Mouse (Mus musculus) limb, embryonic 13.5 days (tissue): ENCODE measurements around the gene Inpp4a. TPM values are rescaled to one million over a fixed set of nuclear protein-coding genes. Genes with fewer than 3 reads are reported as not detected.

Source experiments
- ATAC-seq: fragments of 200-750 bp; cut with Nextera tagmentation; 2 replicates; pipeline ENCODE4 v1.8.0; 2017; ENCODE audit warnings: low read depth, moderate number of reproducible peaks, moderate TSS enrichment; ENCODE audit not compliant: low FRiP score
- H3K27ac ChIP-seq: fragments of 300-500 bp; sonication (generic); 2 replicates; pipeline ENCODE4 v1.5.1; 2015; ENCODE audit warnings: inconsistent platforms, mild to moderate bottlenecking, moderate library complexity
- H3K27me3 ChIP-seq: fragments of 300-500 bp; sonication (generic); 2 replicates; pipeline ENCODE4 v1.6.1; 2015; ENCODE audit warnings: mild to moderate bottlenecking, inconsistent platforms
- H3K36me3 ChIP-seq: fragments of 300-500 bp; sonication (generic); 2 replicates; pipeline ENCODE4 v1.6.1; 2015; ENCODE audit warnings: inconsistent platforms, mild to moderate bottlenecking, moderate library complexity
- H3K4me1 ChIP-seq: fragments of 300-500 bp; sonication (generic); 2 replicates; pipeline ENCODE4 v1.6.1; 2015; ENCODE audit warnings: inconsistent platforms
- H3K4me2 ChIP-seq: fragments of 300-500 bp; sonication (generic); replicated peaks from 2 replicates; pipeline ENCODE4 v1.6.1; 2015; ENCODE audit warnings: inconsistent platforms, mild to moderate bottlenecking, moderate library complexity
- H3K4me3 ChIP-seq: fragments of 300-500 bp; sonication (generic); 2 replicates; pipeline ENCODE4 v1.5.1; 2015; ENCODE audit warnings: moderate library complexity, mild to moderate bottlenecking, inconsistent platforms
- H3K9ac ChIP-seq: fragments of 300-500 bp; sonication (generic); 2 replicates; pipeline ENCODE4 v1.6.1; 2015; ENCODE audit warnings: mild to moderate bottlenecking, inconsistent platforms
- H3K9me3 ChIP-seq: fragments of 300-500 bp; sonication (generic); 2 replicates; pipeline ENCODE4 v1.6.1; 2016; ENCODE audit warnings: inconsistent platforms
- WGBS: fragments of 180-500 bp; shearing (Covaris S2); methylation state at CpG from one replicate; pipeline ENCODE4 v1.1.7; 2015; 5-methylcytosine and 5-hydroxymethylcytosine counted together
- polyA plus RNA-seq: library from polyadenylated mRNA; unstranded; fragments of >200 nt; fragmentation: Nextera tagmentation; extraction: Ambion mirVana; gene quantifications from 2 replicates; pipeline ENCODE4 v1.2.1, GENCODE M21; 2015

The Inpp4a gene
- polyA plus RNA-seq, 1 experiment from 2014 or later = 20.9 TPM

DNA sequence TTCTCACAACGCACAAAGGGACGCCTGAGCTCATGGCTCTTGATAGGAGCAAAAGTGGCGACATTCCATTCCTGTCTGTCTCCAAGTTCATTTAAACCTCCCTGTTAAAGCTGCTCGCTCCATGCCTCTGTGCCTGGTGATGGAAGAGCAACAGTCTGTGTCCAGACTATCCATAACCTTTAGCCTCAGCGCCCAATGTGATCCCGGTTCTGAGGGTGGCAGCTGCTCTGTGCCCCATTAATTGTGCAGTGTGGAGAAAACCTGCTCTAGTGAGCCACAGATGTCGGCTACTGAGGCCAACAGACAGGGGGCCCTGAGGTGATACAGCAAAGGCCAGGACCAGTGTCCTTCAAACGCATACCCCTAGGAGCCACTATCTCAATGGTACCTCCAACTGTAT, 100.1 kb downstream of the Inpp4a start:
- Histone ChIP-seq H3K9me3 (no peaks in the 10 kb centered on the region), H3K9ac (no peak overlapping the region), H3K4me2 (no peak overlapping the region), H3K27ac (no peak overlapping the region), H3K4me3 (no peak overlapping the region), H3K27me3 (no peaks in the 10 kb centered on the region), H3K36me3 (peaks cover 28% of the 10 kb centered on the region), H3K4me1 (peaks cover 5% of the 10 kb centered on the region; the same call in 1 of the 2 replicates)
- 64% methylated on average over 8 of the region's 8 CpGs for WGBS
- no peak for ATAC-seq

DNA sequence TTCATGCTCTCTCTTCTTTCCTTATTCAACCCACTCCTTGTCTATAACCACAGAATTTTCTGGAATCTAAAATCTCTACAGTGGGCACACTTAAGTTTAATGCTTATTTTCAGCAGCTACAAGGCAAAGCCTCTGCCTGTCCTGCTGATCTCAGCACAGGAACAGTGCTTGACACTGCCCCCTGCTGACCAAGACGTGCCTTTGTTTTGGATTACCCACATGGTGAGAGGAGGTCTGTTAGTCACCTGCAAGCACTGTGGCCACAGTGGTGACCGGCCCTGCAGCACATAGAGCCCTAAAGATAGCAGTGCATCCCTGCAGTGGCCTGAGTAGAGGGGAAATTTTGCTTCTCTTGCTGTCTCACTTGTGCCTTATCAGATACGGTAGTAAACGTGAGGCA, 102.0 kb downstream of the Inpp4a start:
- 60% methylated on average over 4 of the region's 4 CpGs for WGBS
- H3K27me3 ChIP-seq = peaks cover 4% of the 10 kb centered on the region; the same call in 1 of the 2 replicates

DNA sequence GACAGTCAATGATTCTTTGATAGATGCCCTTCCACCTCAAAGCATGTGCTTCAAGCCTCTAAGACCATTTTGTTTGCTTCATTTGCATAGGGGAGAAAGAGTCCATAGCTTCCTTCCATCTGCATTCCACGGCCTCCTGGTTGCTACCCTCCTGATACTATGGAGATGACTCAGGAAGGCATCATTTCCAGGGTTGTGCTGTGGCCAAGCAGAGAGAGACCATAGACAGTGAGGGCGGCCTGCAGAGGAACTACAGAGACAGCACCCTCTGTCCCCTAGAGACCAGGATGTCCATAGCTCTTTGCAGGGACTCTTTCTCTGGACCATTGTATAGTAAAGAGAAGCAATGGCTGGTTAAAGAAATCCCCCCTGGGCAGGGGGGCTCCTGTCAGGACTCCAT, 105.5 kb downstream of the Inpp4a start:
- Histone ChIP-seq H3K4me2 (no peak overlapping the region), H3K27ac (no peak overlapping the region), H3K4me3 (no peak overlapping the region), H3K4me1 (peaks cover 3% of the 10 kb centered on the region; the same call in 1 of the 2 replicates), H3K36me3 (peaks cover 8% of the 10 kb centered on the region; the same call in 1 of the 2 replicates), H3K27me3 (peaks cover 4% of the 10 kb centered on the region; the same call in 1 of the 2 replicates), H3K9ac (no peak overlapping the region), H3K9me3 (no peaks in the 10 kb centered on the region)
- no peak for ATAC-seq
- 95% methylated on average over 2 of the region's 2 CpGs for WGBS

More for the DNA sequence above, 102.0 kb downstream of the Inpp4a start:
- H3K36me3 ChIP-seq = peaks cover 11% of the 10 kb centered on the region; the same call in 1 of the 2 replicates
- no peak for ATAC-seq
- no peaks in the 10 kb centered on the region for H3K9me3 ChIP-seq
- H3K4me2 ChIP-seq = no peak overlapping the region
- no peak overlapping the region for H3K9ac ChIP-seq
- H3K4me1 ChIP-seq = peaks cover 5% of the 10 kb centered on the region; the same call in 1 of the 2 replicates
- H3K4me3 ChIP-seq = no peak overlapping the region
- H3K27ac ChIP-seq = no peak overlapping the region

DNA sequence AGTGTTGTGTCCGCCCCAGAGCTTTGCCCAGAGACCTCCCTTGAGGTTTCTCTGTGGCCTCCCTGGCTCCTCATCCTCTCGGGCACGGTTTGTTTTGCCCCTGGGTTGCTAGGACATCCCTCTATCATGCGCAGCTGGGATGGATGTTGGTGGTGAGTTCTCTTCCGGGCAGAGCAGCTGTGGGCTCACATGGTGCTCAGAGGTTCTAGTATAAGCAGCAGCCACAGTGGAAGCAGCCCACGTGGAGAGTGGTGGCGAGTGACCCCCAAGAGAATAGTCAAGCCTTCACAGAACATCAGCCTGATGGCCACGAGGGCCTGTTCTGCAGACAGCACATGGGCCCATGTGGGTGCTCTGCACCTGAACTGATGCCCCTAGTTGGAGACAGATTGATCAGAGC, 107.6 kb downstream of the Inpp4a start:
- WGBS = 80% methylated on average over 8 of the region's 8 CpGs
- Histone ChIP-seq H3K4me1 (peaks cover 3% of the 10 kb centered on the region; the same call in 1 of the 2 replicates), H3K9ac (no peak overlapping the region), H3K36me3 (peaks cover 8% of the 10 kb centered on the region; the same call in 1 of the 2 replicates), H3K27me3 (peaks cover 4% of the 10 kb centered on the region; the same call in 1 of the 2 replicates), H3K4me2 (no peak overlapping the region), H3K9me3 (no peaks in the 10 kb centered on the region), H3K27ac (no peak overlapping the region), H3K4me3 (no peak overlapping the region)
- no peak for ATAC-seq

DNA sequence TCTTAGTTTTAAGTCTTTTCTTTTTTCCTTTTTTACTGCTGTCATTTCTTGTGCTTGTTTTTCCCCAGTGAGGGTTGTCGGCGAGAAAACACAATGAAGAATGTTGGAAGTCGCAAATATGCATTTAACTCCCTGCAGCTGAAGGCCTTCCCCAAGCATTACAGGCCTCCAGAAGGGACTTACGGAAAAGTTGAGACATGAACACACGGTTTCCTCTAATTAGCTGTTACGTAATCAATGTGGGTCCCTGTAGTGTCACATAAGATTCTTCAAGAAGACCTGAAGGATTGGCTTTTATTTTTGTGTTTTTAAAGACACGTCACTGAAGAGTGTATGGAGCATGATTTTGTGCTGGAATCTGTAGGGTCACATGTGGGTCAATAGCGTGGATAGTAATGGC, 108.4 kb downstream of the Inpp4a start:
- 69% methylated on average over 8 of the region's 8 CpGs for WGBS
- Histone ChIP-seq H3K9me3 (no peaks in the 10 kb centered on the region), H3K4me2 (no peak overlapping the region), H3K27ac (no peak overlapping the region), H3K4me1 (peaks cover 3% of the 10 kb centered on the region; the same call in 1 of the 2 replicates), H3K9ac (no peak overlapping the region), H3K4me3 (no peak overlapping the region), H3K36me3 (no peaks in the 10 kb centered on the region), H3K27me3 (peaks cover 4% of the 10 kb centered on the region; the same call in 1 of the 2 replicates)
- no peak for ATAC-seq

DNA sequence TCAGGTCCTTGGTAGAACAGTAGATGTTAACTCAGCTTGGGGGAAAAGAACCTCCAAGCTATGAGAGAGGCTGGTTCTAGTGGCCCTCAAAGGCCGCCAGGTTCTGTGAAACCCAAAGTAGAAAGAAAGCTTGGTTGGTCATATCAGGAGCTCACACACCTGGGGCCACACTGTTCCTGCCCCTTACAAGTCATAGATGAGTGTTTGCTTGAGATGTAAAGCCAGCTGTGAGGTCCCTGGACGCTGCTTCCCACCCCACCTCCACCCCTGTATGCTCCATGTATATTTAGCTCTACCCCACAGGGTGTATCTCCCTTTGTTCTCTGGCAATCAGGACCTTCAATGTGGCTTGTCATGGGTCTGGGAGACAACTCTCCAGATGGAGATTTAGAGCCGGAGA, 109.0 kb downstream of the Inpp4a start:
- Histone ChIP-seq H3K9ac (no peak overlapping the region), H3K27me3 (peaks cover 4% of the 10 kb centered on the region; the same call in 1 of the 2 replicates), H3K4me1 (peaks cover 3% of the 10 kb centered on the region; the same call in 1 of the 2 replicates), H3K9me3 (no peaks in the 10 kb centered on the region), H3K36me3 (no peaks in the 10 kb centered on the region), H3K4me3 (no peak overlapping the region), H3K4me2 (no peak overlapping the region), H3K27ac (no peak overlapping the region)
- WGBS = 70% methylated on average over 3 of the region's 3 CpGs
- no peak for ATAC-seq

DNA sequence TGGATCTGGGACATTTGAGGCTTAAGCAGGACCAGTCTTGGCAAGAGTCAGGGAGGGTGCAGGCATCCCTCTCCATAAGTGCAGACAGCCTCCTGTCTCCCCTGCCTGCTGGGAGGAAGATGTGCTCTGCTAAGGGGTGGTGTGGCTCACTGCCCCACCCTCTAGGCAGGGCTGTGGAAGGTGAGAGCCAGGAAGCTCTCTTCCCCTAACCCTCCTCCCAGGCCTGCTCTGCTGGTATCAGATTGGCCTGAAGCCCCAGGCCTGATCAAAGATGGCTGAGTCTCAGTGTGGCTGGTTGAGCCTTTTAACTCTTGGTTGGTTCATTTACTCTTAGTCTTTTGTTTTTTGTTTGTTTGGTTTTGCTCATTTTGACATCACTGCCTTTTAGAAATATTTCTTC, 110.0 kb downstream of the Inpp4a start:
- peaks cover 3% of the 10 kb centered on the region; the same call in 1 of the 2 replicates for H3K4me1 ChIP-seq
- ATAC-seq = no peak
- H3K9ac ChIP-seq = no peak overlapping the region
- H3K4me2 ChIP-seq = no peak overlapping the region
- no peaks in the 10 kb centered on the region for H3K36me3 ChIP-seq
- H3K4me3 ChIP-seq = no peak overlapping the region
- no peaks in the 10 kb centered on the region for H3K9me3 ChIP-seq
- H3K27ac ChIP-seq = no peak overlapping the region
- H3K27me3 ChIP-seq = peaks cover 4% of the 10 kb centered on the region; the same call in 1 of the 2 replicates

DNA sequence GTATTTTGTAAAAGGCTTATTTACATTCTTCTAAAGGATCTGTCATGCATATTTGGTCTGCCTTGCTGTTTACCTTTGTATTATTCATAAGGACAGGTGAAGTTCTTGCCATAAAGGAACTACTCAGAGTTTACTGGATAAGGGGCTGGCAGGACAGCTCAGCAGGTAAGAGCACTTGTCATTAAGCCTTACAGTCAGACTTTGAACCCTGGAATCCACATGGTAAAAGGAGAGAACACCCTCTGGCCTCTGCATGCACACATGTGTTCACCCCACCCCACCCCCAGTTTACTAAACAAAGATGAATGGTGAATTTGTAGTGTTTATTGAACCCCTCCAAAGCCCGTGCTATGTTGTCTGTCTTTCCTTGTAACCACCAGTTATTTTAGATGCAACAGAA, 115.7 kb downstream of the Inpp4a start:
- no peak for ATAC-seq
- Histone ChIP-seq H3K9me3 (no peaks in the 10 kb centered on the region), H3K36me3 (peaks cover 36% of the 10 kb centered on the region), H3K9ac (no peak overlapping the region), H3K4me3 (no peak overlapping the region), H3K27me3 (no peaks in the 10 kb centered on the region), H3K27ac (no peak overlapping the region), H3K4me2 (no peak overlapping the region), H3K4me1 (no peaks in the 10 kb centered on the region)
- WGBS = 84% methylated on average over 1 of the region's 1 CpGs

DNA sequence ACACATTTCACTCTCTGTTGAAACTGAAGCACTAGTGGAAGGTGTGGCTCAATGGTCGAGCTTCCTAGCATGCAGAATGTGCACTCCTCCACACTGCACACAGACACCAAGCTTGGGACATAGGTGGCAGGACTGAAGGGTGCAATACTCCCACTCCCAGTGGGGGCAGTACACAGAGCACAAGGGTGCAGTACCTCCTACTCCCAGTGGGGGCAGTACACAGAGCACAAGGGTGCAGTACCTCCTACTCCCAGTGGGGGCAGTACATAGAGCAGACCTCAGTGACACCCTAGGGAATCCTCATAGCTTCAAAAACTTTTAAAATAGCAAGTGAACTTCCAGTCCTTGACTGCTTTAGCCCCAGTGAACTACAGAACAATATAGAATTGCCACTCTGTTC, 119.8 kb downstream of the Inpp4a start:
- H3K27ac ChIP-seq = no peak overlapping the region
- H3K9ac ChIP-seq = no peak overlapping the region
- peaks cover 5% of the 10 kb centered on the region; the same call in 1 of the 2 replicates for H3K9me3 ChIP-seq
- H3K36me3 ChIP-seq = peaks cover 64% of the 10 kb centered on the region
- no peak overlapping the region for H3K4me3 ChIP-seq
- ATAC-seq = no peak
- H3K4me1 ChIP-seq = no peaks in the 10 kb centered on the region
- H3K27me3 ChIP-seq = no peaks in the 10 kb centered on the region
- no peak overlapping the region for H3K4me2 ChIP-seq
- 90% methylated on average over 1 of the region's 1 CpGs for WGBS

DNA sequence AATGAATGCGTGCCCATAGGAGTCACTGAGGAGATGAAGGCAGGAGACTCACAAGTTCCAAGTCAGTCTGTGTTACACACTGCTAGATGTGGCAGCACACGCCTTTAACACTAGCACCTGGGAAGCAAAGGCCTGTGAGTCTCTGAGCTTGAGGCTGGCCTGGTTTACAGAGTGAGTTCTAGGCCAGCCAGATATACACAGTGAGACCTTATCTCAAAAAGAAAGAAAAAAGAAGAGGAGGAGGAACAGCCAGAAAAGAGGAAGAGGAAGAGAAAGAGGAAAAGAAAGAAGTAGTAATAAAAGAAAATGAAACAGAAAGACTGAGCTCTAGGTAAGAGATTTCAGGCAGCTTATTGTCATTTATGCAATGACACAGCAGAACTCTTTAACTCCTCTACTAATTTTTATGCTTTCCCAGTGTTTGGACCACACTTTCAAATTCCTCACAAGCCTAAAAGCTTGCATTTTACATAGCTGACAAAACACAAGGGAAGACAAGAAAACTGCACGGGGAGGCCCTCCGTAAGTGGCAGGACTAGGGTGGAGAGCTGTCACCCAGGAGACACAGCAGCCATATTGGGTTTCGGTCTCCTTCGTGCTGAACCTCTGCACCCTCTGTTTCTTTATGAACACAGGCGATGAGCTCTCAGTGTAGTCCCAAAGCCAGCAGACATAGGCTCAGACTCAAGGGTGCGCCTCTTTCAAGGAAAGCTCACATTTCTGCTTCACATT, 127.6 kb downstream of the Inpp4a start:
- H3K27me3 ChIP-seq = no peaks in the 10 kb centered on the region
- peaks cover 57% of the 10 kb centered on the region for H3K36me3 ChIP-seq
- H3K9ac ChIP-seq = no peak overlapping the region
- no peak overlapping the region for H3K4me3 ChIP-seq
- H3K4me1 ChIP-seq = peaks cover 23% of the 10 kb centered on the region
- H3K4me2 ChIP-seq = no peak overlapping the region
- ATAC-seq = no peak
- WGBS = 95% methylated on average over 8 of the region's 8 CpGs
- H3K27ac ChIP-seq = no peak overlapping the region
- H3K9me3 ChIP-seq = peaks cover 5% of the 10 kb centered on the region; the same call in 1 of the 2 replicates

DNA sequence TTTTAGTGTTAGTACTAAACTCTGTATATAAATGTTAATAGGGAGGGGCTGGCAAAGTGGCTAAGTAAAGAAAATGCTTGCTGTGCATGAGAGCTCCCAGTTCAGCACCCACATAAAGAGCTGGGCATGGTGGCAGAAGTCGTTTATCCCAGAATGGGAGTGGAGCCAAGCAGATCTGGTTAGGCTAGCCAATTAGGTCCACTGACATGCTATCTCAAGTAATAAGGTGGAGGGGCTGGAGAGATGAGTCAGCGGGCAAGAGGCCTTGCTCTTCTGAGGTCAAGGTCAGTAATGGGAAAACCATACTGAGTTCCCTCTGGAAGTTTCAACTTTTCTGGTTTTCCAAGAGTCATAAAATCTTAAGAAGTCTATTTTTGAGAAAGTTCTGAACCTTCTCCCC, 129.2 kb downstream of the Inpp4a start:
- Histone ChIP-seq H3K4me1 (peaks cover 23% of the 10 kb centered on the region), H3K9ac (peak overlapping the region; percentile 90), H3K27ac (no peak overlapping the region), H3K4me2 (peak overlapping the region; percentile 88), H3K36me3 (peaks cover 57% of the 10 kb centered on the region), H3K9me3 (peaks cover 5% of the 10 kb centered on the region; the same call in 1 of the 2 replicates), H3K27me3 (no peaks in the 10 kb centered on the region), H3K4me3 (peak overlapping the region; percentile 92)
- ATAC-seq = no peak
- WGBS = 70% methylated on average over 2 of the region's 2 CpGs

DNA sequence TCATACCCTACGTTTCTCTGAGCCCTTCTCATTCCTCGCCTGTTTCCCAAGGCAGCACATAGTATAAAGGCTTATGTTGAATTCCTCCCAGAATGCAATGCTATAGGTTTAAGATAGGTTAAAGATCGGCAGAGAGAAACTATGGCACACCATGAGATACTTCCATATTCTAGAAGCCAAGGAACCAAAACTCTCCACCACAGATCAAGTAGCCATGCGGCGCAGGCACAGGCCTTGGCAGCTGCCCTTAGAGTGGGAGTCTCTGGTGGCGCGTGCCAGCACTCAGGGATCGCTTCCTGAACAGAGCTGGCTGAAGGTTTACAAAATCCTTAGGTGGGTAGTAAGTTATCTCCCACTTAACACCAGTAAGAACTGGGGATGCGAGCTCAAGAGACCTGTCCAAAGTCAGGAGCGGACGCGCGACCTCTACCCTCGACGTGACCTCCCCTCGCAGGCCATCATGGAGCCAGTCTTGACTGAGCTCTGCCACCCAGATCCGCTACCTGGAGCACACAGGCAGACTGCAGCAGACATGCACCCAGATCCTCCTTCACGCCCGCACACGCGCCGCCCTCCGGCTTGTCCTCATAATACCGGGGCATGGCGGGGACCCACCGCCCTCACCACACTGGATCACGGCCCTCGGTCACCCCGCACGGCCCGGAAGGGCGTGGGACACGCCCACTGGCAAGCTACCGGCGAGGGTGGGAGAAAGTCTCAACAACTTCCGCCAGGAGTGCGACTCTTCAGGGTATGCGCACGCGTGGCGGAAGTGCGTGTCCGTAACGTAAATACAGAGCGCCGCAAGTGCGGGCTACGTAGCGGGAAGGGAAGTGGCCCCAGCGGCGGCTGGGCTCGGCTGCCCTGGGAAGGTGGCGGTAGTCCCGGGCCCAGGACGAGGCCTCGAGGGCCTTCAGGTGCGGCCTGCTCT, 130.0 kb downstream of the Inpp4a start, which contains the start of the genes Coa5 and Unc50:
TSS of gene Coa5 (minus strand) at position 738 of the 931 bp plus-strand sequence.
TSS of gene Unc50 (plus strand) at position 774 of the 931 bp plus-strand sequence.
- H3K27ac ChIP-seq = 0 out of 2 replicates have a peak within 1 kb of the TSS, but pooled peaks have one; percentile 48
- H3K4me3 ChIP-seq = peak within 1 kb of the TSS; percentile 92
- ATAC-seq = peak; percentile 98
- no peaks in the 10 kb centered on the region for H3K27me3 ChIP-seq
- peaks cover 54% of the 10 kb centered on the region for H3K36me3 ChIP-seq
- peaks cover 23% of the 10 kb centered on the region for H3K4me1 ChIP-seq
- H3K9me3 ChIP-seq = no peaks in the 10 kb centered on the region
- peak within 1 kb of the TSS; percentile 88 for H3K4me2 ChIP-seq
- WGBS = 4% methylated on average over 57 of the region's 57 CpGs
- peak within 1 kb of the TSS; percentile 90 for H3K9ac ChIP-seq
